Mouse (Mus musculus): Measurements from ENCODE around the gene Asz1. TPM values are rescaled to one million over a fixed set of nuclear protein-coding genes. Genes with fewer than 3 reads are reported as not detected.

Gene Asz1
- total and polyA plus RNA-seq, 3 experiments, result 0.27 to 1.3 TPM; not detected in 1

DNA sequence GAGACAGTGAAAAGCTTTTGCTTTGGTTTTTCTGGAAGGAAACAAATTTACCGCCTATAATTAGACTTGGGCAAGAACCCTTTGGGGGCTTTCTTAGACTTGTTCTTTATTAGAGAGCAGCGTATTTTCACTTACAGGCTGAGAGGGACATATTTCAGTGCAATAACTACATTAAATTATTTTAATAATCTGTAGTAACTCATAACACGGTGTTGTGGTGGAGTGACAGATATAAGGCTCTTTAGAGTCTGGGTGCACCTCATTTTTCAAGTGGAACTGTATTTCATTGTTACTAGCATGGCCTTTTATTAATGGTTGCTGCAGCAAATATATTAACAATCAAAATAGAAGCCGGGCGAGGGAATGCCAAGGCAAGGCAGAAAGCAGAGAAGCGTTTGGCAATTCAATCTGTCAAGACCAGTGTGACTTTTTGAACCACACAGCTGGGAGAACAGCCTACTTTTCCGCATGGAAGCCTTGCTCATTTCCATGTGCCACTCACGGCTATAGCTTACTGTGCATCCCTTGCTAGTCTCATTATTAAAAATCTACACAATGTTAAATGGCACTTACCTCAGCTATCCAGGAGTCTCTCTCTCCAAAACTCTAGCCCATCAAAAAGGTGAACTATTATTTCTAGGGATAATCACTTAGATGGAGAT is 84.6 kb downstream of the Asz1 start:
- H3K9me3 ChIP-seq (replicated peaks), result no peaks in the 10 kb centered on the region
- ATAC-seq (ENCODE audit: extremely low read depth, insufficient number of reproducible peaks, low FRiP score, poor library complexity, severe bottlenecking), result no peak
- no peaks in the 10 kb centered on the region for H3K4me1 ChIP-seq (ENCODE audit: insufficient read depth, low read depth, low read length)
- H3K27me3 ChIP-seq (ENCODE audit: insufficient read depth, low read length), result peaks cover 23% of the 10 kb centered on the region
- TF ChIP-seq POLR2AphosphoS5 (IDR thresholded peaks at IDR 0.05; ENCODE audit: insufficient replicate concordance, low read depth, low read length) (no peak), GATA2 (IDR thresholded peaks at IDR 0.05; ENCODE audit: borderline replicate concordance, low read depth, low read length) (no peak), GATA1 (IDR thresholded peaks at IDR 0.05; ENCODE audit: borderline replicate concordance, low read length) (no peak), TAL1 (conservative IDR thresholded peaks at IDR 0.05; ENCODE audit: low read depth, low read length) (no peak), CTCF (IDR thresholded peaks at IDR 0.05; ENCODE audit: low read depth, low read length) (no peak)
- DNase-seq (ENCODE audit: low spot score), result no peak
- no peaks in the 10 kb centered on the region for H3K36me3 ChIP-seq (replicated peaks)
- no peak overlapping the region for H3K4me3 ChIP-seq (ENCODE audit: low read depth, low read length)

DNA sequence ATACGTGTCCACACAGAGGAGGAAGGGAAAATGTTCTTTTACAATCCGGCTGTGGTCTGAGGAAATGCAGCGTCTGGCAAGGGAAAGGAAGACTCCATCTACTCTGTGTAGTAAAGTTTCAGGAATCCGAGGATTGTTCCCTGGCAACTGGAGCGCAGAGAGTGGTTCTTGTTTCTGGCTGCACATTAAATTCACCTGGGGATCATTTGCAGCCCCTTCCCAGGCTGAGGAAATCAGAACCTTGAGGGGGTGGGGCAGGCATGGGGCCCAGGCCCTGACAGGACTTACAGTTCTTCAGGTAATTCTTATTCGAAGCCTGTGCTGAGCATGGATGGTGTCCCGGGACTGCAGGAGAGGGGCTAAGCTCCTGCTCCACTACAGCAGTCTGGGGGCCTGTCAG is 95.5 kb downstream of the Asz1 start:
- Histone ChIP-seq H3K4me3 (ENCODE audit: low read depth, low read length) (no peak overlapping the region), H3K36me3 (replicated peaks) (no peaks in the 10 kb centered on the region), H3K9me3 (replicated peaks) (no peaks in the 10 kb centered on the region), H3K27me3 (ENCODE audit: insufficient read depth, low read length) (peaks cover 20% of the 10 kb centered on the region), H3K4me1 (ENCODE audit: insufficient read depth, low read depth, low read length) (no peaks in the 10 kb centered on the region)
- TF ChIP-seq TAL1 (conservative IDR thresholded peaks at IDR 0.05; ENCODE audit: low read depth, low read length) (no peak), CTCF (IDR thresholded peaks at IDR 0.05; ENCODE audit: low read depth, low read length) (no peak), GATA1 (IDR thresholded peaks at IDR 0.05; ENCODE audit: borderline replicate concordance, low read length) (no peak), GATA2 (IDR thresholded peaks at IDR 0.05; ENCODE audit: borderline replicate concordance, low read depth, low read length) (no peak), POLR2AphosphoS5 (IDR thresholded peaks at IDR 0.05; ENCODE audit: insufficient replicate concordance, low read depth, low read length) (no peak)
- ATAC-seq (ENCODE audit: extremely low read depth, insufficient number of reproducible peaks, low FRiP score, poor library complexity, severe bottlenecking) (no peak), DNase-seq (ENCODE audit: low spot score) (no peak)

DNA sequence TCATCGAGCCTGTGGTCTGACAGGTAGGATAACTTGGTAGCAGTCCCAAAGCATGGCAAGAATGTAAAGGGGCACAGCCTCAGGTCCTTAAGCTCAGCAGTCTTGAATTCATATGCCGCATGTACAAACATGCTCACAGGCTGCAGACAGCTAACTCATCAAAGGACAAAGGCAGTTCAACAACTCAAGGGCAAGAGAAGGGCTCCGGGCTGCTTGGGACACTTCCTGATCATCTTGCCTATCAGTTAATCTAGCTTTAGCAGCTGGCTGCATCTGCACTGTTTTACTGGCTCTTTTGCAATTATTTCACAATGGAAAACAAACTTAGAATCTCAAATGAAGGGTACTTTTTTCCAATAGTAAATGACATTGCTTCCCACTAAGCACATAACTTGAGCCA is 101.5 kb downstream of the Asz1 start:
- ATAC-seq (ENCODE audit: extremely low read depth, insufficient number of reproducible peaks, low FRiP score, poor library complexity, severe bottlenecking), result no peak
- H3K4me3 ChIP-seq (ENCODE audit: low read depth, low read length), result no peak overlapping the region
- TF ChIP-seq GATA1 (IDR thresholded peaks at IDR 0.05; ENCODE audit: borderline replicate concordance, low read length), result no peak
- TF ChIP-seq GATA2 (IDR thresholded peaks at IDR 0.05; ENCODE audit: borderline replicate concordance, low read depth, low read length), result no peak
- no peak for TF ChIP-seq CTCF (IDR thresholded peaks at IDR 0.05; ENCODE audit: low read depth, low read length)
- TF ChIP-seq POLR2AphosphoS5 (IDR thresholded peaks at IDR 0.05; ENCODE audit: insufficient replicate concordance, low read depth, low read length), result no peak
- no peak for TF ChIP-seq TAL1 (conservative IDR thresholded peaks at IDR 0.05; ENCODE audit: low read depth, low read length)
- peaks cover 4% of the 10 kb centered on the region for H3K4me1 ChIP-seq (ENCODE audit: insufficient read depth, low read depth, low read length)
- H3K36me3 ChIP-seq (replicated peaks), result no peaks in the 10 kb centered on the region
- no peak for DNase-seq (ENCODE audit: low spot score)
- no peaks in the 10 kb centered on the region for H3K9me3 ChIP-seq (replicated peaks)
- H3K27me3 ChIP-seq (ENCODE audit: insufficient read depth, low read length), result peaks cover 26% of the 10 kb centered on the region

DNA sequence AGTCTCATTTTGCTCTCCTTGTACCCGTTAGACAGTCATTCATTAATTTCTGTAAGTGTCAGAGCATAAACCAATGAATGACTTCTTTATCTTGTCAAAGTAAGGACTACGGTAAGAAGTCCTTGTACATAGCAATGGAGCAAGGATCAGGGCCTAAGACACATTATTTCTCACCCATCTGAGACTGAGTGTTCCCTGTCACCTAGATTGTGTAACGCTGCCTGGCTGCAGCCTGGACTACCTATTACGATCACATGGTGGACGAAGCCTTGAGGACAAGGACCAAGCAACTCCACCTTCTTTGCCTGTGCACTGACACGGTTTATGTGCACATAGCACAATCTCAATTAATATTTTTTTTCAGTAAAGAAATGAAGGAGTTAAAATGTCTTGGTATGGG is 106.8 kb downstream of the Asz1 start:
- Histone ChIP-seq H3K4me3 (ENCODE audit: low read depth, low read length) (no peak overlapping the region), H3K9me3 (replicated peaks) (no peaks in the 10 kb centered on the region), H3K4me1 (ENCODE audit: insufficient read depth, low read depth, low read length) (no peaks in the 10 kb centered on the region), H3K27me3 (ENCODE audit: insufficient read depth, low read length) (peaks cover 4% of the 10 kb centered on the region; the same call in 1 of the 2 replicates), H3K36me3 (replicated peaks) (no peaks in the 10 kb centered on the region)
- DNase-seq (ENCODE audit: low spot score), result no peak
- ATAC-seq (ENCODE audit: extremely low read depth, insufficient number of reproducible peaks, low FRiP score, poor library complexity, severe bottlenecking), result no peak
- TF ChIP-seq CTCF (IDR thresholded peaks at IDR 0.05; ENCODE audit: low read depth, low read length) (no peak), POLR2AphosphoS5 (IDR thresholded peaks at IDR 0.05; ENCODE audit: insufficient replicate concordance, low read depth, low read length) (no peak), GATA1 (IDR thresholded peaks at IDR 0.05; ENCODE audit: borderline replicate concordance, low read length) (no peak)

Other genes with a start within 250 kb of the Asz1 start
- gene Wnt2, start 78.5 kb downstream of the Asz1 start, total RNA-seq (2014; fragmentation: Nextera tagmentation), result 0.44 and 1.4 TPM in 2 replicates
- 0.23 and 0.49 TPM in 2 replicates for gene Wnt2, start 78.5 kb downstream of the Asz1 start, total RNA-seq (2017)
- 0.04 TPM in 2 replicates for gene Wnt2, start 78.5 kb downstream of the Asz1 start, polyA plus RNA-seq (2012)
- not detected in 2 replicates for gene Cftr, start 61.6 kb upstream of the Asz1 start, total RNA-seq (2014; fragmentation: Nextera tagmentation)
- 0.98 TPM in 1 of 2 replicates, not detected in the other for gene Cftr, start 61.6 kb upstream of the Asz1 start, total RNA-seq (2017)
- gene Cftr, start 61.6 kb upstream of the Asz1 start, polyA plus RNA-seq (2012), result not detected in 2 replicates